Mouse (Mus musculus) cerebellum, adult 2 months (tissue): ENCODE measurements at regions not wholly inside any gene's neighbourhood (a gene's known extent, or its start where the extent isn't known, plus 50 kb on each side); places are given as distances from the start of the nearest gene placed in this dataset.
A peak's percentile ranks its signal among the peaks of the same experiment; 100 is the strongest.

Experiments
- DNase-seq, 2 experiments: peaks; one replicate each; pipeline ENCODE4 v3.0.0; 2021
- H3K27ac ChIP-seq: fragments of 200-500 bp; 2 replicates; pipeline ENCODE4 v1.5.1; 2012; ENCODE audit warnings: low read length, control low read depth, inconsistent platforms; ENCODE audit not compliant: insufficient read depth
- H3K27me3 ChIP-seq: fragments of 200-500 bp; 2 replicates; pipeline ENCODE4 v1.6.1; 2012; ENCODE audit warnings: inconsistent platforms, mild to moderate bottlenecking, low read length, moderate library complexity; ENCODE audit not compliant: control insufficient read depth, insufficient read depth
- H3K4me1 ChIP-seq: fragments of 200-500 bp; 2 replicates; pipeline ENCODE4 v1.6.1; 2011; ENCODE audit warnings: low read length; ENCODE audit not compliant: control insufficient read depth, insufficient read depth
- H3K4me3 ChIP-seq: fragments of 200-500 bp; replicated peaks from 2 replicates; pipeline ENCODE3; 2011; ENCODE audit warnings: mild to moderate bottlenecking, low read depth, low read length, control low read depth; ENCODE audit not compliant: insufficient read depth
- CTCF ChIP-seq: fragments of 200-500 bp; IDR thresholded peaks from 2 replicates; pipeline ENCODE4 v1.5.1; 2011; ENCODE audit warnings: low read depth, mild to moderate bottlenecking, control low read depth, low read length, moderate library complexity, borderline replicate concordance; ENCODE audit not compliant: insufficient read depth
- POLR2A ChIP-seq: fragments of 200-500 bp; IDR thresholded peaks from 2 replicates; pipeline ENCODE4 v1.6.1; 2011; ENCODE audit warnings: low read length, control low read depth, borderline replicate concordance; ENCODE audit not compliant: insufficient read depth
- WGBS: fragments of 180-500 bp; shearing (Covaris S2); methylation state at CpG from one replicate; pipeline ENCODE4 v1.1.7; 2018; 5-methylcytosine and 5-hydroxymethylcytosine counted together

DNA sequence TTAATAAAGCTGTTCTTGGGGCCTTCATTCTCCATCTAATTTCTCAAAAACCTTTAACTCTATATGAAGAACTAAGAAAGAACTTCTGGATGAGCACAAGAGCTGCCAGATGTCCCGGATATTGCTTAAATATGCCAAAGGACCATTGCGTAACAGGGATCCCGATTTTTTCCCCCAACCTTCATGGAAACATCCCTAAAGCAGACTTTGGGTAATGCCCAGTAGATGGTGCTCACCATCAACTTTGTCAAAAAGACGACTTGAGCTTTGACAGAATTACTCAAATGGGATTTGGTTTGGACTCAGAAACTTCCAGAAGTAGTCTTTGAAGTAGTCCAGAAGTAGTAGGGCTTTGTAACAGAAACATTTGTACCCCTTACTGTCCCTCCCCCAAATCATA, 89.5 kb upstream of the Cpne4 start:
- WGBS = 32% methylated on average over 4 of the region's 4 CpGs
- Histone ChIP-seq H3K4me1 (no peaks in the 10 kb centered on the region), H3K4me3 (no peak overlapping the region), H3K27me3 (no peaks in the 10 kb centered on the region), H3K27ac (no peak overlapping the region)
- no peak for DNase-seq
- no peak; the same call in 1 of the 2 replicates for TF ChIP-seq CTCF
- no peak for TF ChIP-seq POLR2A

GRCm38 (mm10) chr9:104448577-104449165, 98.4 kb upstream of the Cpne4 start:
- H3K4me1 ChIP-seq = no peaks in the 10 kb centered on the region
- TF ChIP-seq POLR2A (no peak), CTCF (no peak)
- H3K27me3 ChIP-seq = no peaks in the 10 kb centered on the region
- H3K27ac ChIP-seq = no peak overlapping the region
- H3K4me3 ChIP-seq = no peak overlapping the region
- WGBS = 74% methylated on average over 8 of the region's 8 CpGs
- DNase-seq = no peak

DNA sequence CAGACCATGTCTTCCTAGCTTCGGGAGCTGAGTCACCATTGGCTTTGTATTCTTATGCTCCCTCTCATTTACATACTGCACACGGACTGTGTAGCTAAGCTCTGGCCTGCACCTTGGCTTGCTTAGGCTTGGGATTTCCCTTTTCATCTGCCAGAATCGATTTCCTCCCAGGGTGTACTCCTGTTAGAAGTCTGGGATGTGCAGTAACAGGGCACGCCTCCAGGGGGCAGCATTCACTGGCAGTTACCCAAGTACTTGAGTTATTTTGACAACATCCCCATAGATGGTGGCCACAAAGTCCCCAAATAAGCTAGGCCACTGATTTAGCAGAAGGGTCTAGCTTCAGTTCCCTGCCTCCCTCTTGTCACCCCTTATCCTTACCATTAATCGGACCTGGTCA, 102.2 kb upstream of the Cpne4 start:
- H3K27ac ChIP-seq = no peak overlapping the region
- WGBS = 48% methylated on average over 5 of the region's 5 CpGs
- H3K4me1 ChIP-seq = no peaks in the 10 kb centered on the region
- TF ChIP-seq CTCF (peak; percentile 63; the same call in 1 of the 2 replicates), POLR2A (no peak)
- H3K4me3 ChIP-seq = no peak overlapping the region
- no peaks in the 10 kb centered on the region for H3K27me3 ChIP-seq
- DNase-seq = peak in 1 of 2 experiments; percentile 16

DNA sequence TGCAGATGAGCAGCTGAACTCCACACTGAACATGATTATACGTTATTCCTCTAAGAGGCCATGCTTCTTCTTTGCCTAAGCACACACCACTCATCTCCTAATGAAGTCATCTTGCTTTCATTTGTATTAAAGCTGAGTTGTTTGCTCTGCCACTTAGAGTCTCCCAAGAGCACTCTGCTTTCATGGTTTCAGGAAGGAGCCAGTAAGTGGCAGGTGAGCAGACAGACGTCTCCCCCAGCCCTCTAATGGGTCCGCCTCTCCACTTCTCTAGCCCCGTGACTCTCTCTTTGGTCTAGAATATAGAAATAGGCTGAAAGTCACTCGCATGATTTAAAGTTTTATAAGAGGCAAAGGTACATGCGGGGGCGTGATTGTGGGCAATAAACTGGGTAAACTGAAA, 103.8 kb upstream of the Cpne4 start:
- WGBS = 78% methylated on average over 7 of the region's 7 CpGs
- Histone ChIP-seq H3K27me3 (no peaks in the 10 kb centered on the region), H3K4me1 (no peaks in the 10 kb centered on the region), H3K27ac (no peak overlapping the region), H3K4me3 (no peak overlapping the region)
- no peak for TF ChIP-seq POLR2A
- no peak for TF ChIP-seq CTCF
- no peak for DNase-seq

- no peaks in the 10 kb centered on the region; the same call in 1 of the 2 replicates for H3K27me3 ChIP-seq
- WGBS = 54% methylated on average over 5 of the region's 5 CpGs
- DNase-seq = no peak
These were observed 75.5 kb upstream of the Acpp start for GRCm38 (mm10) chr9:104413021-104413420.

DNA sequence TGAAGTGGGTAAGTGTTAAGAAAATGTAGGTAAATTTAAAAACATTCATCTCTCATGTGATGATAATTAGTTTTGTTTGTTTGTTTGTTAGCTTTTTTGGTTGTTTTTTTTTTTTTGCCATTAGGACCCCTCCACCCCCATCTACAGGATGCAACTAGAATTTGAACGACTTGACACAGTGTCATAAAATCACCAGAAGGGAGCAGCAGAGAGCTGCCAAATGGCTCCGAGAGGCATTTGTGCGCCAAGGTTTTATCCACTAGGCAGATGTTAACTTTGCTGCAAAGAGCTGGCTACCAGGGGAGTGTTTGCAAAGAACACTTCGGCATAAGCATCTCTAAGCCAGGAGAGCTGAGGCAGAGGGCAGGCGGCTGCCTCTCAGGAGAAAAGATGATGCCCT, 72.7 kb upstream of the Acpp start:
- peak; percentile 24 to 25 for DNase-seq
- Histone ChIP-seq H3K4me3 (no peak overlapping the region), H3K27ac (no peak overlapping the region), H3K27me3 (no peaks in the 10 kb centered on the region; the same call in 1 of the 2 replicates), H3K4me1 (no peaks in the 10 kb centered on the region)
- 4% methylated on average over 5 of the region's 5 CpGs for WGBS
- TF ChIP-seq POLR2A = no peak
- TF ChIP-seq CTCF = peak; percentile 48; the same call in 1 of the 2 replicates

More at GRCm38 (mm10) chr9:104413021-104413420, 75.5 kb upstream of the Acpp start:
- H3K4me1 ChIP-seq = no peaks in the 10 kb centered on the region
- TF ChIP-seq CTCF = no peak
- TF ChIP-seq POLR2A = no peak
- H3K27ac ChIP-seq = no peak overlapping the region
- no peak overlapping the region for H3K4me3 ChIP-seq

DNA sequence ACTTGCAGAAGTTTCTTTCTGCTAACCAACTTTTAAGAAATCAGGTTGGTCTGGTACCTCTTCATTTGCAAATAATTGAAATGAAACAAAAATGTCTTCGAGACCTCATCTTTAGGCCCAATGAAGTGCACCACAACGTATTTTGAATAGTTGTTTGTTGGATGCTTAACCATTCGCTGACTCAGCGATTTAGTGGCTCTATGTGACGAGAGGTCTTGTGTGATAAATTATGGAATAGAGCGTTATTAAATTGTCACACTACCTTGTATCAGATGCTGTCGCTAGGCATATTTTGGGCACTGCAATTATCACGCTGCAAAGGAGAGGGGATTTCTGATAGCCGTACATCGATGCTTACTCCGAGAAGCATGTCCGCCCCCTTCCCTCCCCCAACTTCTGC, 71.8 kb upstream of the Acpp start:
- no peak for DNase-seq
- TF ChIP-seq POLR2A (no peak), CTCF (no peak)
- no peaks in the 10 kb centered on the region; the same call in 1 of the 2 replicates for H3K27me3 ChIP-seq
- H3K4me3 ChIP-seq = no peak overlapping the region
- H3K27ac ChIP-seq = no peak overlapping the region
- WGBS = 24% methylated on average over 12 of the region's 12 CpGs
- no peaks in the 10 kb centered on the region for H3K4me1 ChIP-seq

DNA sequence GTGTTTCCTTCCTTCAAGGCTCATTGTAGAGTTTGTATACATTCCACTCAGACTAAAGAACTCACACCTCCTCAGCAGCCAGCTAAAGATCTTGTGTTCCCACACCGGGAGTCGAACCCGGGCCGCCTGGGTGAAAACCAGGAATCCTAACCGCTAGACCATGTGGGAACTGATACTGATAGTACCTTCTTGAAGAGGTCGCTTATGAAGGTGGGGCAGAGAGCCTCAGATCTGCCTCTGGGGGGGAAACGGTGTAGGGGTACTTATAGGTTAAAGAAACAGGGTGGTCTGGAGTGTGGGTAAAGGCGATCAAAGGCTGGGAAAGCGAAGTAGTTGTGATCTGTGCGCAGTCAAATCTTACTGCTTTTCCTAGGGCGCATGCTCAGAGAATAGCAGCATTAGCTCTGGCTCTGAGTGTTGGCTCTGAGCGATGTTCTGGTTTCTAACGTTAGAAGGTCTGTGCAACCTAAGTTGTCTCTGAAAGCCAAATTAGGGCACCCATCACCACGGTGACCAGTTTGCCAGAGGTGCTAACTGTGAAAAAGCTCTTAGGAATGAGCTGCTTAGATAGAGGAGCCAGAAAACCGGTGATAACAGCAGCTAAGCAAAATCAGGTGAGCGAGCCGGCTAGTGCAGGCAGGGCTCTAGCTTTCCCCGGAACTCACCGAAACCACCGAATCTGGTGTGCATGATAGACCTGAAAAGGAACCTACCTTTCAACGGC, 71.2 kb upstream of the Acpp start:
- Histone ChIP-seq H3K27ac (no peak overlapping the region), H3K4me1 (no peaks in the 10 kb centered on the region), H3K27me3 (no peaks in the 10 kb centered on the region; the same call in 1 of the 2 replicates), H3K4me3 (peak overlapping the region; percentile 37)
- 18% methylated on average over 21 of the region's 21 CpGs for WGBS
- DNase-seq = peak; percentile 39 to 56
- TF ChIP-seq POLR2A = no peak
- TF ChIP-seq CTCF = no peak
